Comparison of ENCODE assay signal across 20 mouse cellular contexts in genomic region chr8:105286907-105287306, GRCm38 (mm10). TPM values are rescaled to one million over a fixed set of nuclear protein-coding genes. Genes with fewer than 3 reads are reported as not detected.
DNase-seq lines count a peak whose midpoint lies in the region; ATAC-seq and TF ChIP-seq lines count a peak whose summit lies in the region.
"Had no signal": no experiment of that assay in that cellular context is flagged by ENCODE, and none has a peak within 500 bp of the region (broad histone marks: within the 10 kb centered on the region; RNA-seq: fewer than 3 reads in every experiment).

No protein-coding gene starts in this region.

- no peak overlapping the region; the same call in 1 of the 2 replicates for H3K9ac ChIP-seq in neural tube, embryonic 11.5 days (ENCODE audit: low read length)
- H3K9ac ChIP-seq in hindbrain, embryonic 15.5 days, result 0 out of 2 replicates have a peak overlapping the region, but pooled peaks have one; percentile 18
- no peak overlapping the region for H3K9ac ChIP-seq in neural tube, embryonic 12.5 days
- H3K9ac ChIP-seq in stomach, postnatal 0 days (ENCODE audit: low read length), result no peak overlapping the region
- H3K9ac ChIP-seq: liver, postnatal 0 days had no signal

- TF ChIP-seq CTCF in stomach, postnatal 0 days (IDR thresholded peaks at IDR 0.05; ENCODE audit: low read depth), result no peak

- H3K4me3 ChIP-seq in neural tube, embryonic 11.5 days (ENCODE audit: low read depth, low read length), result no peak overlapping the region
- H3K4me3 ChIP-seq in hindbrain, embryonic 15.5 days, result peak overlapping the region; percentile 7; the same call in 1 of the 2 replicates
- H3K4me3 ChIP-seq in neural tube, embryonic 12.5 days, result no peak overlapping the region
- no peak overlapping the region for H3K4me3 ChIP-seq in stomach, postnatal 0 days (ENCODE audit: low read depth, low read length)
- H3K4me3 ChIP-seq: embryonic facial prominence, embryonic 13.5 days had no signal

- no peak for DNase-seq in neural tube, embryonic 11.5 days (ENCODE audit: low spot score)
- no peak for DNase-seq in neural tube, embryonic 10.5 days (ENCODE audit: extremely low spot score, low spot score)
- DNase-seq in NIH3T3 (ENCODE audit: low read depth), result peak; percentile 33
- no peak for DNase-seq in stomach, postnatal 0 days (ENCODE audit: low spot score)
- DNase-seq in spleen, adult 18-20 months, result no peak
- no peak for DNase-seq in heart, adult 9 months (ENCODE audit: low spot score in 2 of 2)
- DNase-seq: adrenal gland, adult 2 months; cerebellum, adult 11-12 months; gastrocnemius, postnatal 10 days; heart, postnatal 10 days; kidney, postnatal 10 days; layer of hippocampus, adult 9-11 months; liver, postnatal 0 days; lung, postnatal 4 days; thymus, postnatal 25 days had no signal

- H3K9me3 ChIP-seq in neural tube, embryonic 11.5 days (ENCODE audit: control insufficient read depth, low read length), result no peaks in the 10 kb centered on the region
- H3K9me3 ChIP-seq in hindbrain, embryonic 15.5 days, result no peaks in the 10 kb centered on the region
- H3K9me3 ChIP-seq in neural tube, embryonic 12.5 days, result no peaks in the 10 kb centered on the region
- no peaks in the 10 kb centered on the region for H3K9me3 ChIP-seq in stomach, postnatal 0 days (ENCODE audit: control insufficient read depth, low read length)
- H3K9me3 ChIP-seq: embryonic facial prominence, embryonic 13.5 days had no signal

- no peak overlapping the region for H3K27ac ChIP-seq in neural tube, embryonic 11.5 days (ENCODE audit: low read depth, low read length)
- no peak overlapping the region for H3K27ac ChIP-seq in hindbrain, embryonic 15.5 days (replicated peaks)
- H3K27ac ChIP-seq in neural tube, embryonic 12.5 days, result no peak overlapping the region
- no peak overlapping the region for H3K27ac ChIP-seq in stomach, postnatal 0 days (replicated peaks)
- H3K27ac ChIP-seq: embryonic facial prominence, embryonic 13.5 days had no signal

- ATAC-seq in neural tube, embryonic 11.5 days (ENCODE audit: insufficient read depth, low FRiP score, low TSS enrichment), result no peak
- ATAC-seq in hindbrain, embryonic 15.5 days (ENCODE audit: low FRiP score, low read depth), result no peak
- ATAC-seq in neural tube, embryonic 12.5 days (ENCODE audit: low FRiP score, low read depth), result no peak
- no peak for ATAC-seq in stomach, postnatal 0 days (ENCODE audit: low FRiP score, low TSS enrichment)
- ATAC-seq: intestine, postnatal 0 days; liver, postnatal 0 days had no signal

- peak overlapping the region; percentile 7; the same call in 1 of the 2 replicates for H3K4me2 ChIP-seq in neural tube, embryonic 11.5 days (ENCODE audit: low read depth)
- peak overlapping the region; percentile 69 for H3K4me2 ChIP-seq in hindbrain, embryonic 15.5 days
- H3K4me2 ChIP-seq in neural tube, embryonic 12.5 days (replicated peaks), result peak overlapping the region; percentile 80
- no peak overlapping the region for H3K4me2 ChIP-seq in stomach, postnatal 0 days (replicated peaks; ENCODE audit: low read depth)
- H3K4me2 ChIP-seq: embryonic facial prominence, embryonic 13.5 days had no signal

- H3K27me3 ChIP-seq in neural tube, embryonic 11.5 days (ENCODE audit: control insufficient read depth, insufficient read depth, low read length), result peaks cover 11% of the 10 kb centered on the region
- H3K27me3 ChIP-seq in hindbrain, embryonic 15.5 days, result no peaks in the 10 kb centered on the region
- H3K27me3 ChIP-seq in neural tube, embryonic 12.5 days (replicated peaks), result peaks cover 19% of the 10 kb centered on the region
- no peaks in the 10 kb centered on the region for H3K27me3 ChIP-seq in stomach, postnatal 0 days (ENCODE audit: control insufficient read depth, insufficient read depth, low read length)

- WGBS in neural tube, embryonic 11.5 days, result 88% methylated on average over 4 of the region's 4 CpGs
- WGBS in hindbrain, embryonic 15.5 days, result 87% methylated on average over 4 of the region's 4 CpGs
- WGBS in neural tube, embryonic 12.5 days, result 89% methylated on average over 4 of the region's 4 CpGs
- 90% methylated on average over 4 of the region's 4 CpGs for WGBS in stomach, postnatal 0 days

- 0 out of 2 replicates have a peak, but pooled peaks cover 2% of the 10 kb centered on the region for H3K36me3 ChIP-seq in neural tube, embryonic 11.5 days (ENCODE audit: control insufficient read depth, insufficient read depth, low read length)
- peaks cover 26% of the 10 kb centered on the region for H3K36me3 ChIP-seq in hindbrain, embryonic 15.5 days
- peaks cover 32% of the 10 kb centered on the region for H3K36me3 ChIP-seq in neural tube, embryonic 12.5 days
- H3K36me3 ChIP-seq in stomach, postnatal 0 days (ENCODE audit: control insufficient read depth, insufficient read depth, low read length), result no peaks in the 10 kb centered on the region

- H3K4me1 ChIP-seq in neural tube, embryonic 11.5 days (ENCODE audit: control insufficient read depth, insufficient read depth, low read length), result 0 out of 2 replicates have a peak, but pooled peaks cover 10% of the 10 kb centered on the region
- peaks cover 51% of the 10 kb centered on the region for H3K4me1 ChIP-seq in hindbrain, embryonic 15.5 days (replicated peaks)
- peaks cover 36% of the 10 kb centered on the region for H3K4me1 ChIP-seq in neural tube, embryonic 12.5 days
- H3K4me1 ChIP-seq in stomach, postnatal 0 days (replicated peaks; ENCODE audit: control insufficient read depth, insufficient read depth), result peaks cover 8% of the 10 kb centered on the region

- TF ChIP-seq EP300 in stomach, postnatal 0 days (optimal IDR thresholded peaks at IDR 0.05), result no peak

RNA-seq across cellular contexts. Expression of gene 4931428F04Rik, which starts 2.8 kb away (rescaled TPM):
- 46.1 and 50.8 TPM in 2 replicates for polyA plus RNA-seq in neural tube, embryonic 11.5 days (2014; fragmentation: Nextera tagmentation; extraction: Ambion mirVana)
- 124 and 146 TPM in 2 replicates for polyA plus RNA-seq in hindbrain, embryonic 15.5 days (2015; fragmentation: Nextera tagmentation; extraction: Ambion mirVana)
- 70.6 and 78.4 TPM in 2 replicates for polyA plus RNA-seq in neural tube, embryonic 12.5 days (2016; fragmentation: Nextera tagmentation; extraction: Ambion mirVana)
- 1.9 and 3.0 TPM in 2 replicates for polyA plus RNA-seq in stomach, postnatal 0 days (2015; fragmentation: Nextera tagmentation; extraction: Ambion mirVana)

RNA-seq across cellular contexts. Expression of gene Exoc3l, which starts 9.0 kb away (rescaled TPM):
- polyA plus RNA-seq in neural tube, embryonic 11.5 days (2014; fragmentation: Nextera tagmentation; extraction: Ambion mirVana), result 12.1 and 13.9 TPM in 2 replicates
- polyA plus RNA-seq in hindbrain, embryonic 15.5 days (2015; fragmentation: Nextera tagmentation; extraction: Ambion mirVana), result 11.6 and 14.2 TPM in 2 replicates
- 15.9 and 16.3 TPM in 2 replicates for polyA plus RNA-seq in neural tube, embryonic 12.5 days (2016; fragmentation: Nextera tagmentation; extraction: Ambion mirVana)
- polyA plus RNA-seq in stomach, postnatal 0 days (2015; fragmentation: Nextera tagmentation; extraction: Ambion mirVana), result 3.4 and 3.7 TPM in 2 replicates

RNA-seq across cellular contexts. Expression of gene E2f4, which starts 10.6 kb away (rescaled TPM):
- polyA plus RNA-seq in neural tube, embryonic 11.5 days (2014; fragmentation: Nextera tagmentation; extraction: Ambion mirVana), result 103 and 107 TPM in 2 replicates
- polyA plus RNA-seq in hindbrain, embryonic 15.5 days (2015; fragmentation: Nextera tagmentation; extraction: Ambion mirVana), result 44.0 and 51.0 TPM in 2 replicates
- polyA plus RNA-seq in neural tube, embryonic 12.5 days (2016; fragmentation: Nextera tagmentation; extraction: Ambion mirVana), result 66.0 and 75.6 TPM in 2 replicates
- 31.0 and 38.5 TPM in 2 replicates for polyA plus RNA-seq in stomach, postnatal 0 days (2015; fragmentation: Nextera tagmentation; extraction: Ambion mirVana)

RNA-seq across cellular contexts. Expression of gene Nol3, which starts 11.0 kb away (rescaled TPM):
- polyA plus RNA-seq in neural tube, embryonic 11.5 days (2014; fragmentation: Nextera tagmentation; extraction: Ambion mirVana), result 2.7 and 3.5 TPM in 2 replicates
- 5.2 and 5.7 TPM in 2 replicates for polyA plus RNA-seq in hindbrain, embryonic 15.5 days (2015; fragmentation: Nextera tagmentation; extraction: Ambion mirVana)
- 3.5 and 4.3 TPM in 2 replicates for polyA plus RNA-seq in neural tube, embryonic 12.5 days (2016; fragmentation: Nextera tagmentation; extraction: Ambion mirVana)
- polyA plus RNA-seq in stomach, postnatal 0 days (2015; fragmentation: Nextera tagmentation; extraction: Ambion mirVana), result 1.2 and 1.4 TPM in 2 replicates

RNA-seq across cellular contexts. Expression of gene Hsf4, which starts 17.3 kb away (rescaled TPM):
- polyA plus RNA-seq in neural tube, embryonic 11.5 days (2014; fragmentation: Nextera tagmentation; extraction: Ambion mirVana), result not detected in 2 replicates
- polyA plus RNA-seq in hindbrain, embryonic 15.5 days (2015; fragmentation: Nextera tagmentation; extraction: Ambion mirVana), result 0.54 and 0.76 TPM in 2 replicates
- 0.19 and 0.20 TPM in 2 replicates for polyA plus RNA-seq in neural tube, embryonic 12.5 days (2016; fragmentation: Nextera tagmentation; extraction: Ambion mirVana)
- 0.23 and 0.34 TPM in 2 replicates for polyA plus RNA-seq in stomach, postnatal 0 days (2015; fragmentation: Nextera tagmentation; extraction: Ambion mirVana)
- polyA plus RNA-seq: liver, postnatal 0 days; stomach, embryonic 14.5 days had no signal

Comparison
In these comparisons a context has a peak if more than half of its experiments do, and no peak if none do; other contexts are left out.
1. RNA of gene 4931428F04Rik, which starts 2.8 kb away (polyA plus RNA-seq): 124 to 146 TPM in hindbrain, embryonic 15.5 days, 70.6 to 78.4 TPM in neural tube, embryonic 12.5 days and 46.1 to 50.8 TPM in neural tube, embryonic 11.5 days; 1.9 to 3.0 TPM in stomach, postnatal 0 days; every median in the first group is over 10 times any median in the second.